Mouse (Mus musculus): ENCODE measurements at regions not wholly inside any gene's neighbourhood (a gene's known extent, or its start where the extent isn't known, plus 50 kb on each side); places are given as distances from the start of the nearest gene placed in this dataset.

- no peak for DNase-seq (ENCODE audit: inconsistent ontology term)
Measured at GRCm38 (mm10) chr16:64166676-64167407, 302.9 kb upstream of the Epha3 start.

- no peak for DNase-seq (ENCODE audit: inconsistent ontology term)
Measured at GRCm38 (mm10) chr16:64166036-64166435, 302.1 kb upstream of the Epha3 start.

- no peak for DNase-seq (ENCODE audit: inconsistent ontology term)
Measured at GRCm38 (mm10) chr16:64145687-64146535, 281.9 kb upstream of the Epha3 start.
